In genomic region chr19:24173608-24174523, GRCm38 (mm10) we compare ENCODE assay signal across 8 mouse cellular contexts. TPM values are rescaled to one million over a fixed set of nuclear protein-coding genes. Genes with fewer than 3 reads are reported as not detected.
DNase-seq lines count a peak whose midpoint lies in the region; ATAC-seq and TF ChIP-seq lines count a peak whose summit lies in the region.

No protein-coding gene starts in this region.

- peaks cover 47% of the 10 kb centered on the region for H3K27me3 ChIP-seq in erythroblast, embryonic 14.5 days (ENCODE audit: control insufficient read depth)
- H3K27me3 ChIP-seq in embryonic facial prominence, embryonic 12.5 days: no peaks in the 10 kb centered on the region
- no peaks in the 10 kb centered on the region for H3K27me3 ChIP-seq in kidney, embryonic 14.5 days (ENCODE audit: control insufficient read depth, insufficient read depth, low read length)
- no peaks in the 10 kb centered on the region for H3K27me3 ChIP-seq in limb, embryonic 14.5 days (ENCODE audit: control insufficient read depth, insufficient read depth, low read length)
- H3K27me3 ChIP-seq in midbrain, embryonic 16.5 days (ENCODE audit: control insufficient read depth, insufficient read depth, low read depth, low read length): no peaks in the 10 kb centered on the region

- DNase-seq in heart, adult 9 months (ENCODE audit: low spot score in 2 of 2): peak; percentile 96 to 97
- DNase-seq in limb, embryonic 14.5 days (ENCODE audit: low spot score): peak; percentile 82
- peak; percentile 67 to 82 for DNase-seq in spleen, postnatal 10 days (ENCODE audit: low spot score in 2 of 2)

- TF ChIP-seq POLR2A in limb, embryonic 14.5 days (IDR thresholded peaks at IDR 0.05; ENCODE audit: borderline replicate concordance, extremely low read depth, insufficient read depth, insufficient read length): peak; percentile 48; the same call in 1 of the 2 replicates

- H3K4me3 ChIP-seq in erythroblast, embryonic 14.5 days (replicated peaks): peak overlapping the region; percentile 65
- peak overlapping the region; percentile 71 for H3K4me3 ChIP-seq in embryonic facial prominence, embryonic 12.5 days
- peak overlapping the region; percentile 83 for H3K4me3 ChIP-seq in kidney, embryonic 14.5 days (ENCODE audit: low read length)
- H3K4me3 ChIP-seq in limb, embryonic 14.5 days (replicated peaks; ENCODE audit: low read length): peak overlapping the region; percentile 74
- peak overlapping the region; percentile 77 for H3K4me3 ChIP-seq in midbrain, embryonic 16.5 days (ENCODE audit: low read depth, low read length)

- under 1% methylated on average over 99 of the region's 103 CpGs for WGBS in embryonic facial prominence, embryonic 12.5 days
- under 1% methylated on average over 95 of the region's 103 CpGs for WGBS in kidney, embryonic 14.5 days
- under 1% methylated on average over 88 of the region's 103 CpGs for WGBS in limb, embryonic 14.5 days
- WGBS in midbrain, embryonic 16.5 days: under 1% methylated on average over 78 of the region's 103 CpGs

- H3K4me2 ChIP-seq in embryonic facial prominence, embryonic 12.5 days (replicated peaks): peak overlapping the region; percentile 65
- peak overlapping the region; percentile 78 for H3K4me2 ChIP-seq in kidney, embryonic 14.5 days (replicated peaks; ENCODE audit: low read depth, low read length)
- peak overlapping the region; percentile 48 for H3K4me2 ChIP-seq in limb, embryonic 14.5 days (replicated peaks; ENCODE audit: low read depth, low read length, severe bottlenecking)
- H3K4me2 ChIP-seq in midbrain, embryonic 16.5 days (ENCODE audit: low read length): peak overlapping the region; percentile 84

- peaks cover 7% of the 10 kb centered on the region for H3K4me1 ChIP-seq in erythroblast, embryonic 14.5 days (ENCODE audit: control insufficient read depth)
- peaks cover 14% of the 10 kb centered on the region for H3K4me1 ChIP-seq in embryonic facial prominence, embryonic 12.5 days
- no peaks in the 10 kb centered on the region; the same call in 1 of the 2 replicates for H3K4me1 ChIP-seq in kidney, embryonic 14.5 days (ENCODE audit: control insufficient read depth, insufficient read depth, low read length)
- H3K4me1 ChIP-seq in limb, embryonic 14.5 days (ENCODE audit: control insufficient read depth, insufficient read depth, low read length): peaks cover 13% of the 10 kb centered on the region
- peaks cover 17% of the 10 kb centered on the region for H3K4me1 ChIP-seq in midbrain, embryonic 16.5 days (ENCODE audit: control insufficient read depth, insufficient read depth, low read length)

- H3K9ac ChIP-seq in embryonic facial prominence, embryonic 12.5 days: peak overlapping the region; percentile 74
- peak overlapping the region; percentile 82 for H3K9ac ChIP-seq in kidney, embryonic 14.5 days (ENCODE audit: low read depth, low read length)
- H3K9ac ChIP-seq in limb, embryonic 14.5 days (ENCODE audit: low read depth, low read length, severe bottlenecking): peak overlapping the region; percentile 83
- peak overlapping the region; percentile 79 for H3K9ac ChIP-seq in midbrain, embryonic 16.5 days (ENCODE audit: low read depth, low read length)

- H3K9me3 ChIP-seq in erythroblast, embryonic 14.5 days (ENCODE audit: control insufficient read depth, low read length): no peaks in the 10 kb centered on the region
- no peaks in the 10 kb centered on the region for H3K9me3 ChIP-seq in embryonic facial prominence, embryonic 12.5 days
- no peaks in the 10 kb centered on the region for H3K9me3 ChIP-seq in kidney, embryonic 14.5 days (ENCODE audit: control insufficient read depth, low read length)
- H3K9me3 ChIP-seq in limb, embryonic 14.5 days (ENCODE audit: control insufficient read depth, low read length): no peaks in the 10 kb centered on the region
- no peaks in the 10 kb centered on the region for H3K9me3 ChIP-seq in midbrain, embryonic 16.5 days (replicated peaks; ENCODE audit: control insufficient read depth, low read length, poor library complexity, severe bottlenecking)

- H3K27ac ChIP-seq in embryonic facial prominence, embryonic 12.5 days: peak overlapping the region; percentile 79
- peak overlapping the region; percentile 79 for H3K27ac ChIP-seq in kidney, embryonic 14.5 days (ENCODE audit: low read depth, low read length)
- peak overlapping the region; percentile 76 for H3K27ac ChIP-seq in limb, embryonic 14.5 days (replicated peaks; ENCODE audit: low read depth, low read length)
- H3K27ac ChIP-seq in midbrain, embryonic 16.5 days (ENCODE audit: low read length): peak overlapping the region; percentile 86

- no peaks in the 10 kb centered on the region for H3K36me3 ChIP-seq in erythroblast, embryonic 14.5 days (ENCODE audit: control insufficient read depth)
- no peaks in the 10 kb centered on the region for H3K36me3 ChIP-seq in embryonic facial prominence, embryonic 12.5 days
- H3K36me3 ChIP-seq in kidney, embryonic 14.5 days (ENCODE audit: control insufficient read depth, insufficient read depth, low read length): no peaks in the 10 kb centered on the region
- H3K36me3 ChIP-seq in limb, embryonic 14.5 days (ENCODE audit: control insufficient read depth, insufficient read depth, low read length): no peaks in the 10 kb centered on the region
- no peaks in the 10 kb centered on the region for H3K36me3 ChIP-seq in midbrain, embryonic 16.5 days (ENCODE audit: control insufficient read depth, insufficient read depth, low read length)

- ATAC-seq in erythroblast, adult 5-6 weeks (replicated peaks; ENCODE audit: low FRiP score, poor library complexity, severe bottlenecking): no peak
- peak; percentile 90 for ATAC-seq in embryonic facial prominence, embryonic 12.5 days (ENCODE audit: insufficient number of reproducible peaks, insufficient read depth, low FRiP score, low TSS enrichment)
- ATAC-seq in kidney, embryonic 14.5 days (ENCODE audit: low FRiP score, low TSS enrichment): peak; percentile 95
- peak; percentile 91 for ATAC-seq in limb, embryonic 14.5 days (ENCODE audit: low FRiP score, low read depth)
- ATAC-seq in midbrain, embryonic 16.5 days: peak; percentile 92

RNA-seq across cellular contexts. Expression of gene Tjp2, which starts 51.0 kb away (rescaled TPM):
- 0.07 and 0.12 TPM in 2 replicates for polyA plus RNA-seq in erythroblast, embryonic 14.5 days (2012)
- not detected in 2 replicates for total RNA-seq in erythroblast, adult 5-6 weeks (2015; ENCODE audit: low replicate concordance)
- 0.17 and 0.98 TPM in 2 replicates for total RNA-seq in erythroblast, adult 5-6 weeks (2017; ENCODE audit: low replicate concordance)
- 26.0 and 26.6 TPM in 2 replicates for polyA plus RNA-seq in embryonic facial prominence, embryonic 12.5 days (2016; fragmentation: Nextera tagmentation; extraction: Ambion mirVana)
- polyA plus RNA-seq in kidney, embryonic 14.5 days (2014; fragmentation: Nextera tagmentation; extraction: Ambion mirVana): 18.3 and 34.9 TPM in 2 replicates
- polyA plus RNA-seq in limb, embryonic 14.5 days (2012; rRNA removed): 9.9 and 12.1 TPM in 2 replicates
- polyA plus RNA-seq in limb, embryonic 14.5 days (2014; fragmentation: Nextera tagmentation; extraction: Ambion mirVana): 14.9 and 17.2 TPM in 2 replicates
- polyA plus RNA-seq in midbrain, embryonic 16.5 days (2015; fragmentation: Nextera tagmentation; extraction: Ambion mirVana): 11.1 and 11.6 TPM in 2 replicates
